Mouse (Mus musculus): Measurements from ENCODE around the gene Grin3b.

Gene Grin3b

DNA sequence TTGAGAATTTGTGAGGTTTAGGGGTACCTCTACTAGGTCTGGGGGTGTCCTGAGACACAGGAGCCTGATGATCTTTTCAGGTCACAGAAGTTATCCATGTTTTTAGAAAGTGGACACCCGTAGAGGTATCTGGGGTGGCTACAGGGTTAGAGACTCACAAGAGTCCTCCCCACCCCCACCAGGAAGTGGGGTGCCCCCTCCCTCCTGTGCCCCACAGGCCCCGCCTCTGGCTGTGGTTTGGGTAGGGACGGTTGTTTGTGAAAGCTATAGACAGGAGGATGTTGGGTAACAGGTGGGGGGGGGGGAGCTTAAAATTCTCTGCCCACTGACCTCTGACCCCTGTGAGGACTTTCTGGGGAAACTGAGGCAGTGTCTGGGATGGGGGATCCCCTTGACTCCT lies 46.8 kb downstream of the Grin3b start:
- DNase-seq (ENCODE audit: low spot score) = no peak

DNA sequence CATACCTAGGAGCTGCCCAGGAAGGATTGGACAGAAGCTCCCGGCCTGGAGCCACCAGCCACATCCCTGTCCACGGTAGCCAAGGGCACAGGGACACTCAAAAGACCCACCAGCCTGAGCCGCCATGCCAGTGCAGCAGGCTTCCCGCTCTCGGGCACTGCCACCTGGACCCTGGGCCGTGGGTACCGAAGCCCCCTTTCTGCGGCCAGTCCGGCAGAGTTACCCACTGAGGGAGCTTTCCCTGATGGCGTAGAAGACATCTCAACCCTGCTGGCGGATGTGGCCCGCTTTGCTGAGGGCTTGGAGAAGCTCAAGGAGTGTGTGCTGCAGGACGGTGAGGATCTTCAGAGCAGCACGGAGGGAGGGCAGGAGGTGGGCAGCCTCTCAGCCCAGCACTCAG lies 47.3 kb downstream of the Grin3b start:
- DNase-seq (ENCODE audit: low spot score) = no peak

DNA sequence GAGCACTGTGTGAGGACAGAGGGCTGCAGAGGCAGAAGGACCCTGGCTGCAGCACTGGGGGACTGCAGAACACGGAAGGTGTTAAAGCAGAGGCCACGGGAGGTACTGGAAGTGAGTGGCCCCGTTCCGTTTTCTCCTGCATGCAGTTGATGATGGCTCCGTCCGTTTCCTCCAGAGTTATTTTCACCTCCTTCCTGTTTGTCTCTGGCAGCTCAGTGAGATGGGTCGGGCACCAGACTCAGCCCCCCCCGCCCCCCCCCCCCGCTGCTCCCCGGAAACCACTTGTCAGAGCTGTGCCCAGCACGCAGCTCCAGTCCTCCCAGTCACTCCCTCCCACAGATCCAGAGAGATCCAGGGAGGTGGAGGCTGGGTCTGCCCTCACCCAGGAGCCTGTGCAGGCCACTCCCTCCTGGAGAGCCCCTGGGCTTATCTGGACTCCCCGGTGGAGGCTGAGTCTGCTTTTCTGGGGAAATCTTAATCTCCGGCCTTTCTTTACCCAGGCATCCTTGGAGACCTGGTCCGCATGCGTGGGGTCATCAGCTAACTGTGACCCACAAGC lies 48.3 kb downstream of the Grin3b start:
- no peak for DNase-seq (ENCODE audit: low spot score)

DNA sequence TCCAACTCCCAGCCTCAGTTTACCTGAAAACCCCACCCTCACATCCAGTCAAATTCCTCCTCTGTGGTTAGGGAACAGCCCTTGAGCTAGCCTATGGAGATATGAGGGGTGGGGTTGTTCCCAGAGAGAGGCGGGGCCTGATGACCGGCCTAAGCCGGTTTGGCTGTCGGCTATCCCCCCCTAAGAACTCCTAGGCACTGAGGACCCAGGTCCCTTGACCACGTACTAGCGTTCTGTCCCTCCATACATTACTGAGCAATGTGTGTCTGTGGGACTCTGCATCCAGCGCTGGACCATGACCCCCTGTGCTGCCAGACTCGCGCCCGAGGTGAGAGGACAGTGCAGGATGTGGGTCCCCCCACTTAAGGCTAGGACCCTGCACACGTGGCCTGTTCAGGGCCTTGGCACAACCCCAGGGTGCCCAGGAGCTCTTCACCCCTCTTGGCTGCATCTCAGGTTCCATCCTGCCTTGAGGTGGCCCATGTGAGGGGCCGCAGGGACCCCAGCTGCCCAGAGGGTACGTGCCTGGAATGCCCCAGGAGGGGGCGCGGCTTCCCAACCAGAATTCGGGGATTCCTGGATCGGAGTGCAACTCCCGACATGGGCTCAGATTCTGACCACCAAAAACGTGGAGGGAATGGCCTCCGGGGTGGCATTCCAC lies 49.1 kb downstream of the Grin3b start:
- DNase-seq (ENCODE audit: low spot score) = peak; percentile 35

DNA sequence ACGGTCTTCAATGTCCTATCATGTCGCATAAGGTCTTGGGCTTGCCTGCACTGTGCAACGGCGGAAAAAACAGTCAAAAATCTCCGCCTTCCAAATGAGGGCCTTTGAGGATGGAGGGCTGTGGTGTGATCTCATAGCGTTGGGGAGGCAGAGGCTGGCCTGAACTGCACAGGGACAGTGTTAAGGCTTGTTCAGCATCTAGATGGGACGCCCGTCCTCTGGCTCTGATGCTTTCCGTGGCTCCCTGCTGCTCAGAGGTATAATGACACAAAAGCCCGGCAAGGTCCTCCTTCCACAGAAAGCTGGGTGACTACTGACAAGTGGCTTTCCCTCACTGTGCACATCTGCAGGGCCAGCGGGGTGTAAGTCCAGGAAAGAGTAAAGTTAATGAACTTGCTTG lies 49.7 kb downstream of the Grin3b start:
- no peak for DNase-seq (ENCODE audit: low spot score)

DNA sequence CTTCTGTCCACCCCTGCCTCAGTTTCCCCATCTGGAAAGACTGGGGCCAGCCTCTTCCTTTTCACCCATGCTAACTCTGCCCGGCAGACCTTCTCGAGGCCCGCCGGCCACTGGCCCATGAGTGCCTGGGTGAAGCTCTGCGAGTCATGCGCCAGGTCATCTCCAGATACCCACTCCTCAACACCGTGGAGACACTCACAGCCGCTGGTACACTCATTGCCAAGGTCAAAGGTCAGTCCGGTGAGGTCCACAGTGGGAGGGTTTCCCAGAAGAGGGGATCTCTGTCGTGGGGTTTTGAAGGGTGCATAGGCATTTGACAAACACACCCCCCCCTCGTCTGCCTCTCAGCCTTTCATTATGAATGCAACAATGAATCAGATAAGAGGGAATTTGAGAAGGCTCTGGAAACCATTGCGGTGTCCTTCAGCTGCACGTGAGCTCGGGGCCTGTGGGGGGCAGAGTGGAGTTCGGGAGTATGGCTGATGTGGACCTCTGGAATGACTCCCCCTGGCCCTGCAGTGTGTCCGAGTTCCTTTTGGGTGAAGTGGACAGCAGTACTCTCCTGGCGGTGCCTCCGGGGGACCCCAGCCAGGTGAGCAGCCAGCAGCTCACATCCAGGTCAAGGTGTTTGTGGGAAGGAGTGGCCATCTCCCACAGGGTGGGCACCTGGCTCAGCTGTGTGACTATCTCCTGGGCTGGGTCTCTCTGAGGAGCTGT lies 50.2 kb downstream of the Grin3b start:
- no peak for DNase-seq (ENCODE audit: low spot score)

DNA sequence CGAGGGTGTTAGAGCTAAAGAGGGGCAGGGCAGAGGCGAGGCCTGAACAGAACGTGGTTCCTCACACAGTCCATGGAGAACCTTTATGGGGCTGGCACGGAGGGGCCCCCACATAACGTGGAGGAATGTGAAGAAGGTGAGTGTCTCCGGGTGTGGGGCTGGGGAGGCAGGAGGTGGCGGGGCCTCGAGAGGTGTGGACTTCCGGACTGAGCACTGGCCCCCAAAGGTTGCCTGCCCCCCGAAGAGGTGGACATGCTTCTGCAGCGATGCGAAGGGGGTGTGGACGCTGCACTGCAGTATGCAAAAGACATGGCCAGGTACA lies 50.8 kb downstream of the Grin3b start:
- no peak for DNase-seq (ENCODE audit: low spot score)

DNA sequence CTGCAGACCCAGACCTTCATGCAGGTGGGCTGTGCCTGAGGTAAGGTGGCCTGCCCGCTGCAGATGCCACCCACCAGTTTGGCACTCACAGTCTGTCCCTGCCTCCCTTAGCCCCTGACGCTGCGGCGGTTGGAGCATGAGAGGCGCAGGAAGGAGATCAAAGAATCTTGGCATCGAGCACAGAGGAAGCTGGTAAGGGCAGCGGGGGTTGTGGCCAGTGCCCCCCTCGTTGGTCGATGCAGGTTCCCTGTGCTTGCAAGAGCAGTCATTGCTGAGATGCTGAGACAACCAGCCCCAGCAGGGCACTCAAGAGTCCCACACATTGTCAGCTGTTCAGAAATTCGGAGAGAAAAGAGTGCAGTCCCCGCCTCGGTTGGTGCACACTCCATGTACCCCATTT lies 51.6 kb downstream of the Grin3b start:
- DNase-seq (ENCODE audit: low spot score) = no peak

DNA sequence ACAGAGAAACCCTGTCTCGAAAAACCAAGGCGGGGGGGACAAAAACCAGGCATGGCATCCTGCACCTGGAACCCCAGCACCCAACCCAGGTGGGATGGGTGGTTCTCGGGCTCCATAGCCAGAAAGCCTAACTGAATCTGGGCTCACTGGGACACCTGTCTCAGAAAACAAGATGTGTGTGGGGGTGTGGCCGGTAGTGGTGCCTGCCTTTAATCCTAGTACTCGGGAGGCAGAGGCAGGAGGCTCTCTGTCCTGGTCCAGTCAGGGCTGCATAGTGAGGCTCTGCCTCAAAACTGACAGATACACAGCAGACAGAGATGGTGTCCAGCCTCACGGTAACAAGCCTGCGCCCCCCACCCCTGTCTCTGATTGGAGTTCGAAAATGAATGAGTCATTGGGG lies 52.3 kb downstream of the Grin3b start:
- DNase-seq (ENCODE audit: low spot score) = no peak

DNA sequence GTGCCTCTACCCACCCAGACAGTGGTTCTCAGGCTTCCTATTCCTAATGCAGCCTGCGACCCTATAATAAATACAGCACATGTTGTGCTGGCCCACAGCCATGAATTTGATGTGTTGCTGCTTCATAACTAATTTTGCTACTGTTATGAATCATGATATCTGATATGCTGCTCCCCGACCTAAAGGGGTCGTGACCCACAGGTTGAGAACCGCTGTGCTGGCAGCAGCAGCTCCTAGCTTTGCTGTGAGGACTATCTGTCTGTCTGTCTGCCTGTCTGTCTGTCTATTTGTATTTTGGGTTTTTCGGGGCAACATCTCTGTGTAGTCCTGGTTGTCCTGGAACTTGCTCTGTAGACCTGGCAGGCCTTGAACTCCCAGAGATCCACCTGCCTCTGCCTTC lies 53.2 kb downstream of the Grin3b start:
- no peak for DNase-seq (ENCODE audit: low spot score)

DNA sequence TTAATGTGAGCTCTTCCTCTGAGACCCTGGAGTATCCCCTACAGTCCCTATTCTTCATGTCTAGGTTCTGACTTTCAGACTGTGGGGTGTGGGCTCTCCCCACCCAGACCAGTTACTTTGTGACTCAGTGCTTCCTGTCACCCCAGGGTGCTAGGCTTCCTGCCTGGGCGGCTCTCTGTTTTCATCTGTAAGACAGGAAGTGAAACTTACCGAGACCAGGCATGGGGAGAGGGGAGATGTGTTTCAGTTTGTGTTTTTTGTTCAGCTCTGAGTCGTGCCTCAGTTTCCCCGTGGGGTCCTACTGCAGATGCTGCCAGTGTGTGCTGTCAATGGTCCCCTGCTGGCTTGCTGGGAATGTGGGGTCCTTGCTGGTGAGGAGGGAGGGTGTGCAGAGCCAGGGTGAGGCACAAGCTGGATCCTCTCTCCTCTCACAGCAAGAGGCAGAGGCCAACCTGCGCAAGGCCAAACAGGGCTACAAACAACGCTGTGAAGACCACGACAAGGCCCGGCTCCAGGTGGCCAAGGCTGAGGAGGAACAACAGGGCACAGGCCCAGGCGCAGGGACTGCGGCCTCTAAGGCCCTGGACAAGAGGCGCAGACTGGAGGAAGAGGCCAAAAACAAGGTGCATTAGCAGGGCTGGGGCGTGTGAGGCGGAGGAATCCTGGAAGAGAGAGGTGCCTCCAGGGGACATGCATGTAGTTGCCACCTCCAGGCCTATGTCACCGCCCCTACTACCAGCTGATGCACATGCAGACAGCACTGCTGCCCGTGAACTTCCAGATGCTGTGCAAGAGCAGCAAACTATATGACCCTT lies 53.9 kb downstream of the Grin3b start:
- no peak for DNase-seq (ENCODE audit: low spot score)

DNA sequence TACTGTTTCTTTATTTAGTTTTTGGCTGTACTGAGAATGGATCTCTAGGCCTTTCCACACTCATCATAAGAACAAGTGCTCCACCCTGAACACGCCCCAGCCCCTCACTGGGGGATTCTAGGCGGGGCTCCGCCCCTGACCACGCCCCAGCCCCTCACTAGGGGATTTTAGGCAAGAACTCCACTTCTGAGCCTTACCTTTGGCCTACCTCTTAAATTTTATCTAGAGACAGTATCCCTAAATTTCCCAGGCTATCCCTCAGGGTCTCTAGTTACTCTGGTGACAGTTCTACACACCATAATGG lies 54.5 kb downstream of the Grin3b start:
- no peak for DNase-seq (ENCODE audit: low spot score)

DNA sequence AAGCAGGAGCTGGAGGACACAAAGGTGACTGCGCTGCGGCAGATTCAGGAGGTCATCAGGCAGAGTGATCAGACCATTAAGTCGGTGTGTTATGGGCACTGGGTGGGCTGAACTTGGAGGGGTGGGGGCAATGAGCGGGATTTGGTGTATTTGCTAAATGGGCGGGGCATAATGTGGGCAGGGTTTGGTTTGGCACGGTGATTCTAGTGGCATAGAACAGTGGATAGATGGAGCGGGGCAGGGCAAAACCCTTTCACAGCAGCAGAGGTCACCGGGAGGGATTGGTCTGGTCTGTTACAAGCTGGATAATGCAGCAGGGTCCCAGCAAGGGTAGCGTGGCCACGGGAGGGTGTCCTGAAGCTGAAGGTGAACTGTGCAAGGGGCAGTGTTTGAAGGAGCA lies 54.9 kb downstream of the Grin3b start:
- no peak for DNase-seq (ENCODE audit: low spot score)

DNA sequence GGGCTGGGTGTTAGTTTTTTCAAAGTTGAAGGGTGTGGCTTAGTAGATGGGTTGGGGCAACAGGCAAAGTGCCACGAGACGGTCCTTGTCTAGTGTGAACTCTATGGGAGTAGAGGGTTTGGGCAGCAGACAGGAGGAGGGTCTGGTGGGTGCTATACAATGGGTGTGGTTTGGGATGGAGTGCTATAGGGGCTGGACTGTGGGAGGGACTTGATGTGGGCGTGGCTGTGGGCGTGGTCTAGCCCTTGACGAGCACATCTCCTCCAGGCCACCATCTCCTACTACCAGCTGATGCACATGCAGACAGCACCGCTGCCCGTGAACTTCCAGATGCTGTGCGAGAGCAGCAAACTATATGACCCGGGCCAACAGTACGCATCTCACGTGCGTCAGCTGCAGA lies 55.4 kb downstream of the Grin3b start:
- DNase-seq (ENCODE audit: low spot score) = peak; percentile 46

Measured in retina, embryonic 14.5 days (tissue).